Mouse (Mus musculus) CH12.LX (cell line): ENCODE measurements around the gene Oxsr1. TPM values are rescaled to one million over a fixed set of nuclear protein-coding genes. Genes with fewer than 3 reads are reported as not detected.

Experiments used
- DNase-seq: peaks from one replicate; pipeline ENCODE4 v3.0.0-alpha.2; 2013; ENCODE audit errors: extremely low read depth
- H3K27ac ChIP-seq: 2 replicates; pipeline ENCODE4 v1.5.1; 2012; ENCODE audit warnings: low read depth, mild to moderate bottlenecking, control low read depth, moderate library complexity; ENCODE audit not compliant: insufficient read depth
- H3K27me3 ChIP-seq: replicated peaks from 2 replicates; pipeline ENCODE3; 2012; ENCODE audit warnings: inconsistent platforms
- H3K36me3 ChIP-seq, 2 experiments: replicated peaks in 1 of 2; 2 replicates each; pipeline versions ENCODE3 to v1.6.1; 2012; ENCODE audit warnings: inconsistent platforms in 1 of 2, low read length in 1 of 2, mild to moderate bottlenecking in 1 of 2, mixed read lengths in 1 of 2, moderate library complexity in 1 of 2; ENCODE audit not compliant: control insufficient read depth in 1 of 2, insufficient read depth in 1 of 2
- H3K4me1 ChIP-seq, 2 experiments: 2 replicates each; pipeline ENCODE4 v1.6.1; 2012; ENCODE audit warnings: inconsistent platforms in 1 of 2, moderate library complexity in 1 of 2; ENCODE audit not compliant: insufficient read depth in 2 of 2, control insufficient read depth in 1 of 2
- H3K4me2 ChIP-seq: 2 replicates; pipeline ENCODE4 v1.6.1; 2012; ENCODE audit warnings: low read depth, mild to moderate bottlenecking, control low read depth; ENCODE audit not compliant: poor library complexity, insufficient read depth, severe bottlenecking
- H3K4me3 ChIP-seq, 3 experiments: fragments of 150-350 bp in 1 of 3; sonication (generic) in 1 of 3; replicated peaks in 1 of 3; 2 replicates each; pipeline versions ENCODE3 to v1.5.1; 2011 to 2012; ENCODE audit warnings: low read depth in 2 of 3, low read length in 2 of 3, mild to moderate bottlenecking in 2 of 3, moderate library complexity in 2 of 3, control low read depth in 1 of 3, improper control_type of control experiment in 1 of 3, inconsistent platforms in 1 of 3, mixed read lengths in 1 of 3; ENCODE audit not compliant: poor library complexity in 1 of 3
- H3K79me2 ChIP-seq: replicated peaks from 2 replicates; pipeline ENCODE4 v1.6.1; 2012; ENCODE audit warnings: mild to moderate bottlenecking, moderate library complexity; ENCODE audit not compliant: control insufficient read depth, poor library complexity, insufficient read depth, severe bottlenecking; ENCODE audit errors: extremely low read depth
- H3K9ac ChIP-seq: 2 replicates; pipeline ENCODE4 v1.6.1; 2012; ENCODE audit warnings: low read depth, mild to moderate bottlenecking, control low read depth, moderate library complexity; ENCODE audit not compliant: insufficient read depth
- H3K9me3 ChIP-seq: replicated peaks from 2 replicates; pipeline ENCODE3; 2012; ENCODE audit warnings: low read length, inconsistent platforms, mixed read lengths
- CHD1 ChIP-seq: IDR thresholded peaks from 2 replicates; pipeline ENCODE4 v1.6.1; 2012; ENCODE audit warnings: low read depth, low read length, improper control_type of control experiment, inconsistent platforms
- CHD2 ChIP-seq: IDR thresholded peaks from 2 replicates; pipeline ENCODE4 v1.6.1; 2011; ENCODE audit warnings: low read length, improper control_type of control experiment
- CTCF ChIP-seq, 2 experiments: IDR thresholded peaks in 1 of 2; conservative IDR thresholded peaks in 1 of 2; 2 replicates each; pipeline ENCODE4 v1.5.1; 2011 to 2012; ENCODE audit warnings: low read depth in 2 of 2, low read length in 2 of 2, improper control_type of control experiment in 1 of 2, inconsistent platforms in 1 of 2, mild to moderate bottlenecking in 1 of 2, moderate library complexity in 1 of 2
- E2F4 ChIP-seq: IDR thresholded peaks from 2 replicates; pipeline ENCODE4 v1.6.1; 2011; ENCODE audit warnings: low read depth, low read length, improper control_type of control experiment; ENCODE audit not compliant: insufficient replicate concordance
- ELF1 ChIP-seq: IDR thresholded peaks from 2 replicates; pipeline ENCODE4 v1.6.1; 2014; ENCODE audit warnings: low read depth, mild to moderate bottlenecking, inconsistent platforms, low read length, improper control_type of control experiment
- EP300 ChIP-seq: IDR thresholded peaks from 2 replicates; pipeline ENCODE4 v1.6.1; 2011; ENCODE audit warnings: low read length, improper control_type of control experiment
- ETS1 ChIP-seq: conservative IDR thresholded peaks from 2 replicates; pipeline ENCODE4 v1.6.1; 2012; ENCODE audit warnings: low read depth, mild to moderate bottlenecking, inconsistent platforms, low read length, improper control_type of control experiment, moderate library complexity
- HCFC1 ChIP-seq: IDR thresholded peaks from 2 replicates; pipeline ENCODE4 v1.6.1; 2012; ENCODE audit warnings: low read depth, mild to moderate bottlenecking, inconsistent platforms, low read length, improper control_type of control experiment
- JUN ChIP-seq: IDR thresholded peaks from 2 replicates; pipeline ENCODE4 v1.6.1; 2011; ENCODE audit warnings: low read depth, mild to moderate bottlenecking, low read length, improper control_type of control experiment, moderate library complexity; ENCODE audit not compliant: insufficient read depth
- JUND ChIP-seq: conservative IDR thresholded peaks from 2 replicates; pipeline ENCODE4 v1.6.1; 2011; ENCODE audit warnings: low read depth, low read length, improper control_type of control experiment
- MAFK ChIP-seq: IDR thresholded peaks from 2 replicates; pipeline ENCODE4 v1.6.1; 2011; ENCODE audit warnings: low read length, improper control_type of control experiment; ENCODE audit not compliant: insufficient replicate concordance
- MAZ ChIP-seq: IDR thresholded peaks from 2 replicates; pipeline ENCODE4 v1.6.1; 2012; ENCODE audit warnings: low read depth, mild to moderate bottlenecking, inconsistent platforms, low read length, improper control_type of control experiment, moderate library complexity
- MXI1 ChIP-seq: IDR thresholded peaks from 2 replicates; pipeline ENCODE4 v1.6.1; 2011; ENCODE audit warnings: mild to moderate bottlenecking, low read depth, low read length, improper control_type of control experiment
- MYC ChIP-seq: IDR thresholded peaks from 2 replicates; pipeline ENCODE4 v1.6.1; 2011; ENCODE audit warnings: low read depth, mild to moderate bottlenecking, improper control_type of control experiment, low read length
- NELFE ChIP-seq: IDR thresholded peaks from 2 replicates; pipeline ENCODE4 v1.6.1; 2011; ENCODE audit warnings: low read depth, low read length, improper control_type of control experiment
- NRF1 ChIP-seq: IDR thresholded peaks from 2 replicates; pipeline ENCODE4 v1.6.1; 2014; ENCODE audit warnings: low read depth, mild to moderate bottlenecking, inconsistent platforms, low read length, improper control_type of control experiment, moderate library complexity
- POLR2A ChIP-seq: IDR thresholded peaks from 2 replicates; pipeline ENCODE4 v1.6.1; 2011; ENCODE audit warnings: low read depth, mild to moderate bottlenecking, improper control_type of control experiment, low read length
- POLR2AphosphoS2 ChIP-seq: IDR thresholded peaks from 2 replicates; pipeline ENCODE4 v1.6.1; 2011; ENCODE audit warnings: low read depth, low read length, improper control_type of control experiment
- RAD21 ChIP-seq: IDR thresholded peaks from 2 replicates; pipeline ENCODE4 v1.6.1; 2011; ENCODE audit warnings: low read depth, mild to moderate bottlenecking, low read length, improper control_type of control experiment, moderate library complexity
- RCOR1 ChIP-seq: conservative IDR thresholded peaks from 2 replicates; pipeline ENCODE4 v1.6.1; 2012; ENCODE audit warnings: low read depth, mild to moderate bottlenecking, inconsistent platforms, low read length, improper control_type of control experiment
- SIN3A ChIP-seq: IDR thresholded peaks from 2 replicates; pipeline ENCODE4 v1.6.1; 2012; ENCODE audit warnings: low read length, improper control_type of control experiment, inconsistent platforms
- TCF12 ChIP-seq: IDR thresholded peaks from 2 replicates; pipeline ENCODE4 v1.6.1; 2014; ENCODE audit warnings: low read depth, mild to moderate bottlenecking, inconsistent platforms, low read length, improper control_type of control experiment
- USF1 ChIP-seq: IDR thresholded peaks from 2 replicates; pipeline ENCODE4 v1.6.1; 2014; ENCODE audit warnings: low read depth, mild to moderate bottlenecking, inconsistent platforms, low read length, improper control_type of control experiment
- USF2 ChIP-seq: conservative IDR thresholded peaks from 2 replicates; pipeline ENCODE4 v1.6.1; 2011; ENCODE audit warnings: low read depth, low read length, improper control_type of control experiment
- ZMIZ1 ChIP-seq: IDR thresholded peaks from 2 replicates; pipeline ENCODE4 v1.6.1; 2012; ENCODE audit warnings: low read depth, mild to moderate bottlenecking, inconsistent platforms, low read length, improper control_type of control experiment
- ZNF384 ChIP-seq: IDR thresholded peaks from 2 replicates; pipeline ENCODE4 v1.6.1; 2012; ENCODE audit warnings: low read depth, low read length, improper control_type of control experiment, inconsistent platforms
- dilution Hi-C: fragments of 300-500 bp; cut with MboI; formaldehyde crosslinking; loops from 2 replicates; pipeline ENCODE4 v1.14.3; 2020; ENCODE audit warnings: low sequenced_read_pairs; ENCODE audit not compliant: extremely low pct_unique_long_range_greater_than_20kb, extremely low pct_ligation_motif_present
- in situ Hi-C: fragments of 300-500 bp; cut with MboI; formaldehyde crosslinking; loops from 3 replicates; pipeline ENCODE4 v1.14.3; 2019; ENCODE audit warnings: low sequenced_read_pairs, low pct_ligation_motif_present, low pct_unique_long_range_greater_than_20kb, mixed read lengths
- polyA plus RNA-seq: library from polyadenylated mRNA; unstranded; fragments of >175 nt; gene quantifications from 2 replicates; pipeline ENCODE4 v1.2.1, GENCODE M21; 2012; ENCODE audit warnings: low read depth; ENCODE audit not compliant: insufficient read length
- total RNA-seq, 2 experiments: library from RNA; depleted of rRNA; stranded (reverse); fragments of 300-350 nt in 1 of 2; fragments of >200 nt in 1 of 2; gene quantifications; 2 replicates each; pipeline ENCODE4 v1.2.3; 2012 to 2014

Oxsr1 gene
- total and polyA plus RNA-seq, 3 experiments: 22.1 to 36.1 (median 33.3) TPM

DNA sequence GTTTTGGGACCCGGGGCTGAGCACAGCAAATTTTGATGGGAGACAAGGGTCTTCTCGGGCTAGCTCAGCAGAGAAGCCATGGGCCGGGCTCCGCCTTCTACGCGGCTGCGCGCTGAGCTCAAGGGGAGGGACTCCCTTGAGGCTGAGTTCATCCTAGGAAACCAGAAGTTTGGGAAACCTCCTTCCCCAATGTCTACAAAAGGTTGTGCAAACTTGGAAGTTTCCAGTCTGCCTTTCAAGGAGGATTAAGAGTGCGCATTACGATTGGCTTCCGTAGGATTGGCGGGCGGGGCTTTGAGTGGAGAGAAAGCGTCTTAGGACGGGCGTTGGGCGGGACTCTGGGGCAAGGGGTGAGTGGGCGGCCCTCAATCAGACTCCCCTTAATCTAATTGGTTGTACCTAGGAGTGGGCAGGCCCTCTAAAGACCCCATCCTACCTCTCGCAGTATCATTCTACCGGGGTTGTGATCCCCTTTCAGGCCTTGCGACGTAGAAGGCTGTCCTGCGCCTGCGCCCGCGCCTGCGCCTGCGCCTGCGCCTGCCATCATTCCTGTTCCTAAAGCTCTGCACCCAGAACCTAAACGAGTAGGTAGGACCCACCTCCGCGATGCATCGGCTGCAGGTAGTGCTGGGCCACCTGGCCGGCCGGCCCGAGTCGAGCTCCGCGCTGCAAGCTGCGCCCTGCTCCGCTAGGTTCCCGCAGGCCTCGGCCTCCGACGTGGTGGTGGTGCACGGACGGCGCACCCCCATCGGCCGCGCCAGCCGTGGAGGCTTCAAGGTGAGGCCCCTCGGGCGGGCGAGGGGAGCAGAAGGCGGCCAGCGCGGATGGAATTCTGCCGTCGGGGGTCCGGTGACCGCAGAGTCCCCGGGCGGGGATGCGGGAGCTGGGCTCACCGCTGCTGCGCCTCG lies 18.9 kb upstream of the Oxsr1 start, which contains the start of gene Myd88 (continued):
- TF ChIP-seq ELF1 (no peak; the same call in 1 of the 2 replicates), ZMIZ1 (peak; percentile 34; the same call in 1 of the 2 replicates), EP300 (no peak), CHD1 (no peak), TCF12 (peak; percentile 29; the same call in 1 of the 2 replicates), MYC (no peak), E2F4 (no peak), JUND (no peak)
- TF ChIP-seq, all 38 proteins: peak for 14

DNA sequence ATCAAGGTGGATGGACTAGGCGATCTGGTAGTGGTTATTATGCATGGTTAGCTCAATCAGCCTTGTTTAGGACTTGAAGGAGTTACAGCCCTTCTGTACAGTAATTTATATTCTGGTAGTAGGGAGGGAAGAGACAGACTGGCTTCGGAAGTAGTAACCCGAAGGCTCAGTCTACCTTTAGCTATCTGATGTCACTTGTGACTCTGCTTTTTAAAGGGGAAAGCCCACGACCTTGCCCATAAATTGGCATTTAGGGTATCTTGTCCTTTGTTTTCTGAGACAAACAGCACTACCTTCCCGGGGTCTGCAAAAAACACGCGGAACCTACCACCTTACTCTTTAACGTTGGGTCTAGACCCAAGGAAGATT lies 18.0 kb upstream of the Oxsr1 start:
- H3K4me2 ChIP-seq: peak overlapping the region; percentile 55
- no peaks in the 10 kb centered on the region for H3K27me3 ChIP-seq
- H3K36me3 ChIP-seq: peaks cover 34 to 58% of the 10 kb centered on the region in 2 experiments
- no peak for TF ChIP-seq HCFC1
- no peak for TF ChIP-seq POLR2AphosphoS2
- TF ChIP-seq POLR2A: no peak
- TF ChIP-seq NELFE: no peak
- no peak for TF ChIP-seq EP300
- no peak for TF ChIP-seq ZNF384
- TF ChIP-seq USF1: no peak
- no peak for TF ChIP-seq USF2
- TF ChIP-seq NRF1: no peak
- TF ChIP-seq, all 38 proteins: peak for 0
- H3K27ac ChIP-seq: peak overlapping the region; percentile 76
- in situ Hi-C loops: no loop called here
- dilution Hi-C loops: no loop called here
- H3K79me2 ChIP-seq: peaks cover 5% of the 10 kb centered on the region; the same call in 1 of the 2 replicates
- peak overlapping the region; percentile 87 for H3K9ac ChIP-seq
- H3K4me3 ChIP-seq: peak overlapping the region; percentile 75 to 94 (median 83)
- peaks cover 6 to 36% of the 10 kb centered on the region in 2 experiments for H3K4me1 ChIP-seq
- no peaks in the 10 kb centered on the region for H3K9me3 ChIP-seq
- DNase-seq: no peak

DNA sequence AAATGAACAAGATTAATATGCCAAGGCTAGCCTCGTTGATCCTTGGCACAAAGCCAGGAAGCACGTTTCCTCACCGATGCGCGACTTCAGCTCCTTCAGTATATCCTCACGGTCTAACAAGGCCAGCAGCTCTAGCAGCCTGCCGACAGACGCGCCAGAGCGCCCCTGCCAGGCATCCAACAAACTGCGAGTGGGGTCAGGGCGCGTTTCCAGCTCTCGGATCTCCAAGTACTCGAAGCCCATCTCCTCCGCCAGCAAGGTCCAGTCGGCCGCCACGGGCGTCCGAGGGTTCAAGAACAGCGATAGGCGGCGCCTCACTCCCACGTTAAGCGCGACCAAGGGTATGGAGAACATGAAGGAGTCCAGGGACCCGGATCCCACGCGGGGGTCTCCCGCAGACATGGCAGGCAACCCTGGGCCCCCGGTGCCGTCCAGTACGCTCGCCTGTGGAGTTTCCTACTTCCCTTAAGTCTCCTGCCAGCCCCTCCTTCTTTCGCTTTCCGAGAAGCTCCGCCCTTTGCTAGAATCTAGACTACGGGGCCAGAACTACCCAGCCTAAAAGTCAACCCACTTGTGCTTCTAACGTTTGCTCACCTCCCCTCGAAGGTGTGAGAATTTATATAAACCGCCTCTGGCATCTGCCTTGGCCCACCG lies 17.5 kb upstream of the Oxsr1 start, which contains the start of gene Acaa1a:
Gene Acaa1a (plus strand): TSS at position 119 of the 654 bp plus-strand sequence.
- H3K27ac ChIP-seq: peak within 1 kb of the TSS; percentile 76
- in situ Hi-C loops (no loop called here), dilution Hi-C loops (no loop called here)
- no peaks in the 10 kb centered on the region for H3K27me3 ChIP-seq
- DNase-seq: peak; percentile 85
- H3K9ac ChIP-seq: peak within 1 kb of the TSS; percentile 87
- no peaks in the 10 kb centered on the region for H3K9me3 ChIP-seq
- H3K4me3 ChIP-seq: peak within 1 kb of the TSS; percentile 75 to 94 (median 83)
- peak within 1 kb of the TSS; percentile 80 for H3K4me2 ChIP-seq
- peaks cover 30 to 55% of the 10 kb centered on the region in 2 experiments for H3K36me3 ChIP-seq
- H3K4me1 ChIP-seq: peaks cover 6 to 37% of the 10 kb centered on the region in 2 experiments
- peaks cover 5% of the 10 kb centered on the region; the same call in 1 of the 2 replicates for H3K79me2 ChIP-seq
- TF ChIP-seq RAD21 (no peak), JUND (no peak), CTCF (conservative IDR thresholded peaks at IDR 0.05 in 1 of 2, IDR thresholded peaks at IDR 0.05 in 1 of 2; ENCODE audit: low read depth in 2 of 2, low read length in 2 of 2) (no peak), EP300 (no peak), POLR2AphosphoS2 (peak; percentile 56; the same call in 1 of the 2 replicates), SIN3A (peak; percentile 69; the same call in 1 of the 2 replicates), USF2 (no peak; the same call in 1 of the 2 replicates), NELFE (peak; percentile 74; the same call in 1 of the 2 replicates), JUN (no peak), MYC (0 out of 2 replicates have a peak, but pooled peaks have one; percentile 17), MAFK (no peak; the same call in 1 of the 2 replicates), ETS1 (peak; percentile 16; the same call in 1 of the 2 replicates), ZNF384 (no peak), RCOR1 (no peak), MAZ (no peak), USF1 (no peak), CHD2 (no peak), MXI1 (peak; percentile 84)
